Mouse (Mus musculus): ENCODE results near the gene Oaz1. TPM values are rescaled to one million over a fixed set of nuclear protein-coding genes. Genes with fewer than 3 reads are reported as not detected.
"Not testable (repeated sequence)": the region's sequence is repeated elsewhere in the genome, so short reads cannot be mapped to it uniquely, and the experiment has no call there.

Gene Oaz1
- polyA plus RNA-seq, 1 experiment = 823 TPM

DNA sequence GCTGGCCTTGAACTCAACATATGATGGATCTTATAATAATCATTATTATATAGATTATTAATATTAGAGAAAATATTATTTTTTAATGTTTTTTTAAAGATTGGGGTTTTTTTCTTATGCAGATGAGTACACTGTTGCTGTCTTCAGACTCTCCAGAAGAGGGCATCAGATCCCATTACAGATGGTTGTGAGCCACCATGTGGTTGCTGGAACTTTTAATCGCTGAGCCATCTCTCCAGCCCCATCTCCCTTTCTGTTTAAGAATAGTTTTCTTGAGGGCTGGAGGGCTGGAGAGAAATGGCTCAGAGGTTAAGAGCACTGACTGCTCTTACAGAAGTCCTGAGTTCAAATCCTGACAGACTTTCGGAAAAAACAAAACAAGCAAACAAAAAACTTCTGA is 4.5 kb upstream of the Oaz1 start:
- Histone ChIP-seq H3K4me1 (ENCODE audit: control insufficient read depth, insufficient read depth, low read length) (peaks cover 16% of the 10 kb centered on the region), H3K27ac (ENCODE audit: insufficient read depth, low read depth, low read length) (no peak overlapping the region), H3K4me3 (ENCODE audit: insufficient read depth, low read length) (no peak overlapping the region)
- no peak for TF ChIP-seq POLR2A (IDR thresholded peaks at IDR 0.05; ENCODE audit: borderline replicate concordance, low read depth, low read length)
- no peak for TF ChIP-seq CTCF (IDR thresholded peaks at IDR 0.05; ENCODE audit: low read depth, low read length)

GRCm38 (mm10) chr10:80822528-80822927 is 3.9 kb upstream of the Oaz1 start:
- Histone ChIP-seq H3K4me1 (ENCODE audit: control insufficient read depth, insufficient read depth, low read length) (peaks cover 16% of the 10 kb centered on the region), H3K4me3 (ENCODE audit: insufficient read depth, low read length) (no peak overlapping the region), H3K27ac (ENCODE audit: insufficient read depth, low read depth, low read length) (no peak overlapping the region)
- TF ChIP-seq CTCF (IDR thresholded peaks at IDR 0.05; ENCODE audit: low read depth, low read length) = no peak
- no peak for TF ChIP-seq POLR2A (IDR thresholded peaks at IDR 0.05; ENCODE audit: borderline replicate concordance, low read depth, low read length)

DNA sequence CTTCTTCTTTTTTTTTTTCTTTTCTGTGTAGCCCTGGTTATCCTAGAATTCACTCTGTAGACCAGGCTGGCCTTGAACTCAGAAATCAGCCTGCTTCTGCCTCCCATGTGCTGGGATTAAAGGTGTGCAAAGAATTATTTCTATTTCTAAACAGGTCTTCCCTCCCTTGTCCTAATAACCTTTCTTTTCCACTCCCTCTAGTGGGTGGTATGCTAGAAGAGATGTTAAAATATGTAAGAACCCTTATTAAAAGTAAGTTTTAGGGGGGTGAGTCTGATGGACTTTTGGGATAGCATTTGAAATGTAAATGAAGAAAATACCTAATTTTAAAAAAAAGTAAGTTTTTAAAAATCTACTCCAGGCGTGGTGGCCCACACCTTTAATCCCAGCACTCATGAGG is 3.1 kb upstream of the Oaz1 start:
- TF ChIP-seq POLR2A (IDR thresholded peaks at IDR 0.05; ENCODE audit: borderline replicate concordance, low read depth, low read length) (no peak), CTCF (IDR thresholded peaks at IDR 0.05; ENCODE audit: low read depth, low read length) (no peak)
- H3K27ac ChIP-seq (ENCODE audit: insufficient read depth, low read depth, low read length) = peak overlapping the region; percentile 84
- peaks cover 16% of the 10 kb centered on the region for H3K4me1 ChIP-seq (ENCODE audit: control insufficient read depth, insufficient read depth, low read length)
- H3K4me3 ChIP-seq (ENCODE audit: insufficient read depth, low read length) = no peak overlapping the region

- peaks cover 16% of the 10 kb centered on the region for H3K4me1 ChIP-seq (ENCODE audit: control insufficient read depth, insufficient read depth, low read length)
- peak overlapping the region; percentile 84 for H3K27ac ChIP-seq (ENCODE audit: insufficient read depth, low read depth, low read length)
- H3K4me3 ChIP-seq (ENCODE audit: insufficient read depth, low read length) = peak overlapping the region; percentile 16
- TF ChIP-seq POLR2A (IDR thresholded peaks at IDR 0.05; ENCODE audit: borderline replicate concordance, low read depth, low read length) = no peak
- no peak for TF ChIP-seq CTCF (IDR thresholded peaks at IDR 0.05; ENCODE audit: low read depth, low read length)
Measured at GRCm38 (mm10) chr10:80823847-80824643, 2.4 kb upstream of the Oaz1 start.

- H3K27ac ChIP-seq (ENCODE audit: insufficient read depth, low read depth, low read length) = peak overlapping the region; percentile 84
- peaks cover 16% of the 10 kb centered on the region for H3K4me1 ChIP-seq (ENCODE audit: control insufficient read depth, insufficient read depth, low read length)
- H3K4me3 ChIP-seq (ENCODE audit: insufficient read depth, low read length) = no peak overlapping the region
- TF ChIP-seq POLR2A (IDR thresholded peaks at IDR 0.05; ENCODE audit: borderline replicate concordance, low read depth, low read length) = no peak
- no peak for TF ChIP-seq CTCF (IDR thresholded peaks at IDR 0.05; ENCODE audit: low read depth, low read length)
Measured at GRCm38 (mm10) chr10:80824827-80825226, 1.6 kb upstream of the Oaz1 start.

GRCm38 (mm10) chr10:80827063-80827869 is 810 bp downstream of the Oaz1 start:
- H3K4me3 ChIP-seq (ENCODE audit: insufficient read depth, low read length) = peak overlapping the region; percentile 67
- no peak overlapping the region for H3K27ac ChIP-seq (ENCODE audit: insufficient read depth, low read depth, low read length)
- TF ChIP-seq CTCF (IDR thresholded peaks at IDR 0.05; ENCODE audit: low read depth, low read length) (no peak), POLR2A (IDR thresholded peaks at IDR 0.05; ENCODE audit: borderline replicate concordance, low read depth, low read length) (no peak)
- peaks cover 15% of the 10 kb centered on the region for H3K4me1 ChIP-seq (ENCODE audit: control insufficient read depth, insufficient read depth, low read length)

DNA sequence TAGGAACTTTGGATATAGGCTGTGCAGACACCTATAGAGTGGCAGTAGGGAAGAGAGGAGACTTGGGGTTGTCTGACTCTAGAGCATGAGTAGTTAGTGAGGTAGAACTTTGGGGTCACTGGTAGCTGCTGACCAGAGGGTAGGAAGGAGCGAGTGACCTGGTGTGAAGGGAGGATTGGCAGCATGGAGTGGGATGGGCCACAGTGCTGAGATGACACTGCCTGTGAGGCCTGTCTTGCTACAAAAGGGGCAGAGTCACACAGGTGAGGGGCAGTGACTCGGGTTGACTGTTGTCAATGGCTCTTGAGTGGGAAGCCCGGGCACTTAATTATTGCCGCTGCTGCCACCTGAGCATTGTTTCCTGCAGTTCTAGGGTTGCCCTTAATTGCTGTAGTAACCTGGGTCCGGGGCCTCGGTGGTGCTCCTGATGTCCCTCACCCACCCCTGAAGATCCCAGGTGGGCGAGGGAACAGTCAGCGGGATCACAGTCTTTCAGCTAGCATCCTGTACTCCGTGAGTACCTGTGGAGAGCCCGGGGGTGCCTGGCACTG is 1.5 kb downstream of the Oaz1 start:
- H3K4me1 ChIP-seq (ENCODE audit: control insufficient read depth, insufficient read depth, low read length) = peaks cover 12% of the 10 kb centered on the region
- no peak for TF ChIP-seq POLR2A (IDR thresholded peaks at IDR 0.05; ENCODE audit: borderline replicate concordance, low read depth, low read length)
- no peak for TF ChIP-seq CTCF (IDR thresholded peaks at IDR 0.05; ENCODE audit: low read depth, low read length)
- H3K27ac ChIP-seq (ENCODE audit: insufficient read depth, low read depth, low read length) = no peak overlapping the region
- H3K4me3 ChIP-seq (ENCODE audit: insufficient read depth, low read length) = peak overlapping the region; percentile 67

GRCm38 (mm10) chr10:80828587-80828986 is 2.1 kb downstream of the Oaz1 start:
- H3K4me1 ChIP-seq (ENCODE audit: control insufficient read depth, insufficient read depth, low read length) = peaks cover 12% of the 10 kb centered on the region
- H3K27ac ChIP-seq (ENCODE audit: insufficient read depth, low read depth, low read length) = not testable (repeated sequence)
- H3K4me3 ChIP-seq (ENCODE audit: insufficient read depth, low read length) = peak overlapping the region; percentile 67; the same call in 1 of the 2 replicates

GRCm38 (mm10) chr10:80829359-80830278 is 3.2 kb downstream of the Oaz1 start:
- Histone ChIP-seq H3K4me3 (ENCODE audit: insufficient read depth, low read length) (no peak overlapping the region), H3K4me1 (ENCODE audit: control insufficient read depth, insufficient read depth, low read length) (peaks cover 5% of the 10 kb centered on the region), H3K27ac (ENCODE audit: insufficient read depth, low read depth, low read length) (no peak overlapping the region)
- no peak for TF ChIP-seq CTCF (IDR thresholded peaks at IDR 0.05; ENCODE audit: low read depth, low read length)
- TF ChIP-seq POLR2A (IDR thresholded peaks at IDR 0.05; ENCODE audit: borderline replicate concordance, low read depth, low read length) = no peak
